Mouse (Mus musculus) gastrocnemius, adult 2 months (tissue): ENCODE results near the gene Cyp2c23. TPM values are rescaled to one million over a fixed set of nuclear protein-coding genes. Genes with fewer than 3 reads are reported as not detected.

Experiments
- DNase-seq: peaks from one replicate; pipeline ENCODE4 v3.0.0; 2022
- H3K27ac ChIP-seq: fragments of 200-600 bp; 2 replicates; pipeline ENCODE4 v1.8.1; 2022; ENCODE audit warnings: mild to moderate bottlenecking
- H3K4me3 ChIP-seq: fragments of 200-600 bp; 2 replicates; pipeline ENCODE4 v1.8.1; 2022; ENCODE audit warnings: mild to moderate bottlenecking, moderate library complexity
- CTCF ChIP-seq: fragments of 200-600 bp; IDR thresholded peaks from 2 replicates; pipeline ENCODE4 v1.8.1; 2022; ENCODE audit warnings: antibody characterized with exemption, mild to moderate bottlenecking, moderate library complexity
- intact Hi-C: fragments of 180-260 bp; cut with DNase I; formaldehyde crosslinking; loops from one replicate; pipeline ENCODE4 v1.15.1; 2025
- total RNA-seq, 2 experiments: library from RNA; stranded (reverse); gene quantifications; 2 replicates each; pipeline ENCODE4 v1.2.3; 2021

Cyp2c23 gene
- total RNA-seq, 2 experiments from 2014 or later, result not detected

DNA sequence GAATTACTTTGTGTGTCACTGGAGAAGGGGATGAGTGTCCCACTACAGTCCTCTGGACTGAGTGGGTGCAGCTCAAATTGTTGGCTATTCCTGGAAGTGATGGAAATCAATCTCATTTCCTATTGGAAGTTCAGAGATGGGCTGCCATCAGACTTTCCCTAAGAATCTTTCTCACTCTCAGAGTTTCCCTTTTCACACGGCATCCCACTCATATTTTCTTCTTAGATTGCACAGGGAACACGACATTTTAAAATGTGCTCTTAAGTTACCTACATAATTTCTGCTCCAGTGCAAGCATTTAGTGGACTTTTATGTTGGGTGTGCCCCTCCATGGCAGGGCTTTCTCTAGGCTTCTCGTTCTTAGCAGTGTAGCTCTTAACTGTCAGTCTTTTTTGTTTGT, 51.2 kb downstream of the Cyp2c23 start:
- no peak overlapping the region for H3K27ac ChIP-seq
- H3K4me3 ChIP-seq, result no peak overlapping the region
- DNase-seq, result no peak
- intact Hi-C loops, result no loop called here
- TF ChIP-seq CTCF, result no peak

- H3K4me3 ChIP-seq, result no peak overlapping the region
- peak; percentile 31 for DNase-seq
- intact Hi-C loops, result no loop called here
- no peak overlapping the region for H3K27ac ChIP-seq
- TF ChIP-seq CTCF, result no peak
Measured at GRCm38 (mm10) chr19:43976661-43977060, 52.3 kb downstream of the Cyp2c23 start.

DNA sequence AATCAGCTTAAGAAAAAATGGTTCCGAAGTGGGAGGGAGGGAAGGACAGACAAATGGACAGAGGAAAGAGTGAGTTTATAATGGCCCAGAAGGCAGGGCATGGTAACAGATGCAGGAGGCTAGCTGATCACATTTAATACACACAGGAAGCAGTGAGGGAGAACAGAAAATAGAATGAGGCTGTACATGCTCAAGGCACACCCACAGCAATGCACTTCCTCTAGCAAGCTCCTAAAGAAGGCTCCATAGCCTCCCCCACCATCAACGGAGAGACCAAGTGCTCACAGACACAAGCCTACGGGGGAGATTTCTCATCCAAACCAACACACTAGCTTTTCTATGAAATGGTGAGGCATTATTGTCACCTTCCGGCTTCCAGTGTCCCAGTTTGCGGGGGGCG, 54.8 kb downstream of the Cyp2c23 start:
- Histone ChIP-seq H3K27ac (no peak overlapping the region), H3K4me3 (no peak overlapping the region)
- intact Hi-C loops, result no loop called here
- no peak for DNase-seq
- TF ChIP-seq CTCF, result no peak

GRCm38 (mm10) chr19:43973711-43974110, 55.3 kb downstream of the Cyp2c23 start:
- Histone ChIP-seq H3K27ac (no peak overlapping the region), H3K4me3 (no peak overlapping the region)
- no peak for DNase-seq
- TF ChIP-seq CTCF, result no peak
- intact Hi-C loops, result no loop called here

GRCm38 (mm10) chr19:43972129-43972528, 56.9 kb downstream of the Cyp2c23 start:
- no peak for DNase-seq
- intact Hi-C loops, result no loop called here
- no peak for TF ChIP-seq CTCF
- Histone ChIP-seq H3K27ac (no peak overlapping the region), H3K4me3 (no peak overlapping the region)

DNA sequence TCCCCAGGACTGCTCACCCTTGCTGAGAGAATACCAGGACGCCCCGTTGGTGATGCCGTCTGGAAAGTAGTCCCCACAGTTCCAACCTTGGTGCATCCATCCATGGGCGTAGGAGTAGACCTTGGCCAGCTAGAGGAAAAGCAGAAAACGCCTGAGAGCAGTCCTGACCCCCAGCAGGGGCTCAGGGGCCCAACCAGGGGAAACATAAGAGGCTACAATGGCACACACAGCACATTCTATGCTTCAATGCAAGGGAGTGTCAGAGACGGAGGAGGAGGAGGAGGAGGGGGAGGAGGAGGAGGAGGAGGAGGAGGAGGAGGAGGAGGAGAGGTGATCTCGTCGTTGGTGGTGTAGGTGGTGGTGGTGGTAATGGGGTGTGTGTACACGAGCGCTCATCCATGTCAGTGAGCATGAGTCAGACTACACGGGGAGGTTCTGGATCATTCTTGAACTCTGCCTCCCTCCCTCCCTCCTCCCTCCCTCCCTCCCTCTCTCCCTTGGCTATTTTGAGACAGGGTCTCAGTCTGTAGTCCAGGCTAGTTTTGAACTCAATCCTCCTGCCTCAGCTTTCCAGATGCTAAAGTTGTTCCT, 60.5 kb downstream of the Cyp2c23 start:
- Histone ChIP-seq H3K4me3 (no peak overlapping the region), H3K27ac (no peak overlapping the region)
- DNase-seq, result no peak
- no peak for TF ChIP-seq CTCF
- intact Hi-C loops, result no loop called here

- H3K27ac ChIP-seq, result no peak overlapping the region
- no peak for TF ChIP-seq CTCF
- DNase-seq, result no peak
- no peak overlapping the region for H3K4me3 ChIP-seq
- intact Hi-C loops, result no loop called here
Measured at GRCm38 (mm10) chr19:43966481-43966880, 62.5 kb downstream of the Cyp2c23 start.

- TF ChIP-seq CTCF, result no peak
- intact Hi-C loops, result no loop called here
- Histone ChIP-seq H3K27ac (no peak overlapping the region), H3K4me3 (peak overlapping the region; percentile 17; the same call in 1 of the 2 replicates)
- DNase-seq, result no peak
Measured at GRCm38 (mm10) chr19:43965496-43966085, 63.4 kb downstream of the Cyp2c23 start.

DNA sequence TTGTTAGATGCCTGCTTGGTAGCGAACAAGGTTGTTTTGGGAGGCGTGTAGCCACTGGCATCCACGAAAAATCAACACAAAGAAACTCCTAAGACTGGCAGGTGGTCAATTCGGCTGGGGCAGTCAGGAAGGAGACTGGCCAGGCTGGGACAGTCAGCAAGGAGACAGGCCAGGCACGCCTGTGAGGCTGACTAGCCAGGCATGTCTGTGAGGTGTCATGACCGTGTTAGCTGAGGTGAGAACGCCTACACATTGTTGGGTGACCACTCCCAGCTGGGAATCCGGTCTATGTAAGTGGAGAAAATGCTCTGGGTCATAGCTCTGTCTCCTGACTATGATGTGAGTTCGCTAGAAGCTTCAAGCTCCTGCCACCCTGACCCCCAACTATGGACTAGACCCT, 66.2 kb downstream of the Cyp2c23 start:
- no peak overlapping the region for H3K27ac ChIP-seq
- intact Hi-C loops, result no loop called here

DNA sequence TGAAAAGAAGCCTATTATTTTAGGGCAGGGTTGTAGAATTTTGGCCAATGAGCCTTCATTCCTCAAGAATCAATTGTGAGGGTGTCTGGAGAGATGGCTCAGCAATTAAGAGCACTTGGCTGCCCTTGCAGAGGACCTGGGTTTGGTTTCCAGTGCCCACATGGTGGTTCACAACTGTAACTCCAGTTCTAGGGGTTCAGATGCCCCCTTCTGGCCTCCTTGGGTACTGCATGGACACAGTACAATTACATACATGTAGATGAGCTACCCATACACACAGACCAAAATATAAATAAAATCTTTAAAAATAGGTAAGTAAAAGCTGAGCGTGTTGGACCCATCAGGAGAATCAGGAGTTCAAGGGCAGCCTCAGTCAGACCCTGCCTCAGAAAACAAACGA, 67.8 kb downstream of the Cyp2c23 start:
- intact Hi-C loops, result no loop called here
- Histone ChIP-seq H3K4me3 (no peak overlapping the region), H3K27ac (no peak overlapping the region)
- DNase-seq, result no peak
- peak; percentile 49 for TF ChIP-seq CTCF

More for the DNA sequence above, 66.2 kb downstream of the Cyp2c23 start:
- TF ChIP-seq CTCF, result no peak
- H3K4me3 ChIP-seq, result no peak overlapping the region
- DNase-seq, result no peak

GRCm38 (mm10) chr19:43960014-43960413, 69.0 kb downstream of the Cyp2c23 start:
- no peak for TF ChIP-seq CTCF
- Histone ChIP-seq H3K4me3 (no peak overlapping the region), H3K27ac (no peak overlapping the region)
- intact Hi-C loops, result no loop called here
- no peak for DNase-seq

DNA sequence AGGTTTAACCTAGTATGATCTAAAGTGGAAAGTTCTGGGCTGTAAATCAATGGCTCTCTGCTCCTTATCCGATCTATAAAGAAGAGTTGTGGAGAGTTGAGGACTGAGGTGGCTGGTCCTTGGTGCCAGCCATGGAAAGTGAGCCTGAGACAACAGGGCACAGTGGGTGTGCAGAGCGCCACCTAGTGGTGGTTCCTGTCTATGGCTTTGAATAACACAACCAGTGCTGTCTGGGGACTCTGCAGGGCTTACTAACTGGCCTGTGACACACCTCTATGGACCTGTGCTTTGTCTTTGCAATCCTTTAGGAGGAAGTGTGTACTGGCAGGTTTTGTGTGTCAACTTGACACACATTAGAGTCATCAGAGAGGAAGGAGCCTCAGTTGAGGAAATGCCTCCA, 69.8 kb downstream of the Cyp2c23 start:
- Histone ChIP-seq H3K27ac (no peak overlapping the region), H3K4me3 (no peak overlapping the region)
- peak; percentile 92 for TF ChIP-seq CTCF
- intact Hi-C loops, result loop anchor here (1.0 kb wide), 1 partner anchor 127 kb away; no protein-coding TSS in a partner anchor
- peak; percentile 77 for DNase-seq

DNA sequence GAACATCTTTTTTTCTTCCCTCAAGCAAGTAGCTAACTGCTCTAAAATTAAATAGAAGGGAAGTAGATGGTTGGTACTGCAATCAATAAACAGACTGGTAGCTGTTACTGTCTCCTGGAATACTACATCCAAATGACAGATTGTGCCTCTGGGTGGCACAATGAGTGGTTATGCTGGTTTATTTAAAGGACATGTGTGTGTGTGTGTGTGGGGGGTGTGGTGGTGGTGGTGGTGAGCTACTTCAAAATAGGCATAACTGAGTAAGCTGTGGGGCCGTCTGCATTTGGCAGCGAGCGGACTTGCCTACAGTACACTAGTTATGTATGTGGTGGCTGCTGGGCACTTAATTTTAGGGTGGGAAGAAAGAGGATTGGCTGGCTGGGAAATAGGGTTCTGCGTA, 71.1 kb downstream of the Cyp2c23 start:
- no peak for DNase-seq
- intact Hi-C loops, result no loop called here
- TF ChIP-seq CTCF, result no peak
- Histone ChIP-seq H3K27ac (no peak overlapping the region), H3K4me3 (no peak overlapping the region)

- Histone ChIP-seq H3K4me3 (no peak overlapping the region), H3K27ac (no peak overlapping the region)
- DNase-seq, result peak; percentile 68
- intact Hi-C loops, result no loop called here
- TF ChIP-seq CTCF, result no peak
Measured at GRCm38 (mm10) chr19:43957402-43957801, 71.6 kb downstream of the Cyp2c23 start.
